Mouse (Mus musculus): ENCODE results near the gene Tfip11. TPM values are rescaled to one million over a fixed set of nuclear protein-coding genes. Genes with fewer than 3 reads are reported as not detected.

Gene Tfip11
- polyA plus RNA-seq, 1 experiment from 2014 or later, result 37.8 TPM

GRCm38 (mm10) chr5:112349169-112349568 lies 23.0 kb downstream of the Tfip11 start:
- Histone ChIP-seq H3K4me3 (ENCODE audit: low read length) (no peak overlapping the region), H3K36me3 (ENCODE audit: insufficient read depth, low read length) (peaks cover 26% of the 10 kb centered on the region), H3K27ac (ENCODE audit: low read length) (no peak overlapping the region), H3K4me1 (ENCODE audit: insufficient read depth, low read length) (peaks cover 4% of the 10 kb centered on the region; the same call in 1 of the 2 replicates), H3K9me3 (ENCODE audit: low read length) (no peaks in the 10 kb centered on the region), H3K27me3 (ENCODE audit: insufficient read depth, low read length) (no peaks in the 10 kb centered on the region), H3K4me2 (replicated peaks; ENCODE audit: low read depth, low read length) (no peak overlapping the region), H3K9ac (replicated peaks; ENCODE audit: low read length) (no peak overlapping the region)
- ATAC-seq (ENCODE audit: low FRiP score, low TSS enrichment), result no peak
- 91% methylated on average over 8 of the region's 8 CpGs for WGBS

GRCm38 (mm10) chr5:112355493-112355892 lies 29.3 kb downstream of the Tfip11 start:
- no peak overlapping the region for H3K4me3 ChIP-seq (ENCODE audit: low read length)
- H3K9ac ChIP-seq (replicated peaks; ENCODE audit: low read length), result no peak overlapping the region
- H3K4me2 ChIP-seq (replicated peaks; ENCODE audit: low read depth, low read length), result no peak overlapping the region
- H3K36me3 ChIP-seq (ENCODE audit: insufficient read depth, low read length), result peaks cover 35% of the 10 kb centered on the region
- no peak for ATAC-seq (ENCODE audit: low FRiP score, low TSS enrichment)
- H3K9me3 ChIP-seq (ENCODE audit: low read length), result no peaks in the 10 kb centered on the region
- H3K27ac ChIP-seq (ENCODE audit: low read length), result no peak overlapping the region
- no peaks in the 10 kb centered on the region for H3K4me1 ChIP-seq (ENCODE audit: insufficient read depth, low read length)
- H3K27me3 ChIP-seq (ENCODE audit: insufficient read depth, low read length), result no peaks in the 10 kb centered on the region
- 82% methylated on average over 6 of the region's 6 CpGs for WGBS

GRCm38 (mm10) chr5:112355910-112356309 lies 29.8 kb downstream of the Tfip11 start, which contains the start of gene Gm6583:
Gene Gm6583 (minus strand): TSS chr5:112356033.
- no peak within 1 kb of the TSS for H3K27ac ChIP-seq (ENCODE audit: low read length)
- no peaks in the 10 kb centered on the region for H3K9me3 ChIP-seq (ENCODE audit: low read length)
- WGBS, result 63% methylated on average over 13 of the region's 13 CpGs
- H3K4me1 ChIP-seq (ENCODE audit: insufficient read depth, low read length), result no peaks in the 10 kb centered on the region
- H3K36me3 ChIP-seq (ENCODE audit: insufficient read depth, low read length), result peaks cover 31% of the 10 kb centered on the region
- ATAC-seq (ENCODE audit: low FRiP score, low TSS enrichment), result no peak
- no peak within 1 kb of the TSS for H3K4me2 ChIP-seq (replicated peaks; ENCODE audit: low read depth, low read length)
- H3K27me3 ChIP-seq (ENCODE audit: insufficient read depth, low read length), result no peaks in the 10 kb centered on the region
- no peak within 1 kb of the TSS for H3K4me3 ChIP-seq (ENCODE audit: low read length)
- no peak within 1 kb of the TSS for H3K9ac ChIP-seq (replicated peaks; ENCODE audit: low read length)

- Histone ChIP-seq H3K36me3 (ENCODE audit: insufficient read depth, low read length) (peaks cover 28% of the 10 kb centered on the region), H3K4me3 (ENCODE audit: low read length) (no peak overlapping the region), H3K9me3 (ENCODE audit: low read length) (no peaks in the 10 kb centered on the region), H3K27ac (ENCODE audit: low read length) (no peak overlapping the region), H3K4me2 (replicated peaks; ENCODE audit: low read depth, low read length) (no peak overlapping the region), H3K9ac (replicated peaks; ENCODE audit: low read length) (no peak overlapping the region), H3K27me3 (ENCODE audit: insufficient read depth, low read length) (no peaks in the 10 kb centered on the region), H3K4me1 (ENCODE audit: insufficient read depth, low read length) (no peaks in the 10 kb centered on the region)
- ATAC-seq (ENCODE audit: low FRiP score, low TSS enrichment), result no peak
- 86% methylated on average over 9 of the region's 9 CpGs for WGBS
These were observed 30.2 kb downstream of the Tfip11 start for GRCm38 (mm10) chr5:112356322-112356721.

GRCm38 (mm10) chr5:112359520-112359919 lies 33.4 kb downstream of the Tfip11 start:
- Histone ChIP-seq H3K9me3 (ENCODE audit: low read length) (no peaks in the 10 kb centered on the region; the same call in 1 of the 2 replicates), H3K4me1 (ENCODE audit: insufficient read depth, low read length) (no peaks in the 10 kb centered on the region), H3K36me3 (ENCODE audit: insufficient read depth, low read length) (peaks cover 40% of the 10 kb centered on the region), H3K9ac (replicated peaks; ENCODE audit: low read length) (no peak overlapping the region), H3K27me3 (ENCODE audit: insufficient read depth, low read length) (no peaks in the 10 kb centered on the region), H3K27ac (ENCODE audit: low read length) (no peak overlapping the region), H3K4me2 (replicated peaks; ENCODE audit: low read depth, low read length) (no peak overlapping the region), H3K4me3 (ENCODE audit: low read length) (no peak overlapping the region)
- 92% methylated on average over 4 of the region's 4 CpGs for WGBS
- no peak for ATAC-seq (ENCODE audit: low FRiP score, low TSS enrichment)

GRCm38 (mm10) chr5:112360077-112360476 lies 33.9 kb downstream of the Tfip11 start:
- Histone ChIP-seq H3K4me3 (ENCODE audit: low read length) (no peak overlapping the region), H3K4me2 (replicated peaks; ENCODE audit: low read depth, low read length) (no peak overlapping the region), H3K4me1 (ENCODE audit: insufficient read depth, low read length) (no peaks in the 10 kb centered on the region), H3K9me3 (ENCODE audit: low read length) (no peaks in the 10 kb centered on the region; the same call in 1 of the 2 replicates), H3K27me3 (ENCODE audit: insufficient read depth, low read length) (no peaks in the 10 kb centered on the region), H3K9ac (replicated peaks; ENCODE audit: low read length) (no peak overlapping the region), H3K36me3 (ENCODE audit: insufficient read depth, low read length) (peaks cover 42% of the 10 kb centered on the region), H3K27ac (ENCODE audit: low read length) (no peak overlapping the region)
- no peak for ATAC-seq (ENCODE audit: low FRiP score, low TSS enrichment)
- 86% methylated on average over 3 of the region's 3 CpGs for WGBS

GRCm38 (mm10) chr5:112364184-112364797 lies 38.1 kb downstream of the Tfip11 start:
- WGBS, result 70% methylated on average over 10 of the region's 10 CpGs

GRCm38 (mm10) chr5:112366879-112367278 lies 40.7 kb downstream of the Tfip11 start:
- H3K27ac ChIP-seq (ENCODE audit: low read length), result no peak overlapping the region
- 94% methylated on average over 6 of the region's 6 CpGs for WGBS
- no peaks in the 10 kb centered on the region for H3K4me1 ChIP-seq (ENCODE audit: insufficient read depth, low read length)
- no peaks in the 10 kb centered on the region; the same call in 1 of the 2 replicates for H3K9me3 ChIP-seq (ENCODE audit: low read length)
- no peak for ATAC-seq (ENCODE audit: low FRiP score, low TSS enrichment)
- no peaks in the 10 kb centered on the region for H3K27me3 ChIP-seq (ENCODE audit: insufficient read depth, low read length)
- no peak overlapping the region for H3K9ac ChIP-seq (replicated peaks; ENCODE audit: low read length)
- H3K4me3 ChIP-seq (ENCODE audit: low read length), result no peak overlapping the region
- peaks cover 58% of the 10 kb centered on the region for H3K36me3 ChIP-seq (ENCODE audit: insufficient read depth, low read length)
- no peak overlapping the region for H3K4me2 ChIP-seq (replicated peaks; ENCODE audit: low read depth, low read length)

More at GRCm38 (mm10) chr5:112364184-112364797, 38.1 kb downstream of the Tfip11 start:
- Histone ChIP-seq H3K9ac (replicated peaks; ENCODE audit: low read length) (no peak overlapping the region), H3K27me3 (ENCODE audit: insufficient read depth, low read length) (no peaks in the 10 kb centered on the region), H3K4me2 (replicated peaks; ENCODE audit: low read depth, low read length) (no peak overlapping the region), H3K36me3 (ENCODE audit: insufficient read depth, low read length) (peaks cover 42% of the 10 kb centered on the region), H3K9me3 (ENCODE audit: low read length) (no peaks in the 10 kb centered on the region; the same call in 1 of the 2 replicates), H3K4me1 (ENCODE audit: insufficient read depth, low read length) (no peaks in the 10 kb centered on the region), H3K4me3 (ENCODE audit: low read length) (no peak overlapping the region), H3K27ac (ENCODE audit: low read length) (no peak overlapping the region)
- ATAC-seq (ENCODE audit: low FRiP score, low TSS enrichment), result no peak

- H3K36me3 ChIP-seq (ENCODE audit: insufficient read depth, low read length), result peaks cover 55% of the 10 kb centered on the region
These were observed 41.2 kb downstream of the Tfip11 start for GRCm38 (mm10) chr5:112367338-112367737.

GRCm38 (mm10) chr5:112367929-112368328 lies 41.8 kb downstream of the Tfip11 start:
- 91% methylated on average over 12 of the region's 12 CpGs for WGBS

More at GRCm38 (mm10) chr5:112367338-112367737, 41.2 kb downstream of the Tfip11 start:
- Histone ChIP-seq H3K9me3 (ENCODE audit: low read length) (no peaks in the 10 kb centered on the region), H3K27ac (ENCODE audit: low read length) (no peak overlapping the region), H3K27me3 (ENCODE audit: insufficient read depth, low read length) (no peaks in the 10 kb centered on the region), H3K9ac (replicated peaks; ENCODE audit: low read length) (no peak overlapping the region), H3K4me2 (replicated peaks; ENCODE audit: low read depth, low read length) (no peak overlapping the region), H3K4me3 (ENCODE audit: low read length) (no peak overlapping the region), H3K4me1 (ENCODE audit: insufficient read depth, low read length) (no peaks in the 10 kb centered on the region)
- no peak for ATAC-seq (ENCODE audit: low FRiP score, low TSS enrichment)
- WGBS, result 87% methylated on average over 4 of the region's 4 CpGs

More at GRCm38 (mm10) chr5:112367929-112368328, 41.8 kb downstream of the Tfip11 start:
- Histone ChIP-seq H3K27ac (ENCODE audit: low read length) (no peak overlapping the region), H3K27me3 (ENCODE audit: insufficient read depth, low read length) (no peaks in the 10 kb centered on the region), H3K9ac (replicated peaks; ENCODE audit: low read length) (no peak overlapping the region), H3K4me3 (ENCODE audit: low read length) (no peak overlapping the region), H3K9me3 (ENCODE audit: low read length) (no peaks in the 10 kb centered on the region), H3K4me2 (replicated peaks; ENCODE audit: low read depth, low read length) (no peak overlapping the region), H3K4me1 (ENCODE audit: insufficient read depth, low read length) (no peaks in the 10 kb centered on the region), H3K36me3 (ENCODE audit: insufficient read depth, low read length) (peaks cover 55% of the 10 kb centered on the region)
- ATAC-seq (ENCODE audit: low FRiP score, low TSS enrichment), result no peak

All from kidney, embryonic 16.5 days (tissue).